Mouse (Mus musculus): ENCODE measurements around the gene Rnf7. TPM values are rescaled to one million over a fixed set of nuclear protein-coding genes. Genes with fewer than 3 reads are reported as not detected.

Gene Rnf7
- polyA plus RNA-seq, 1 experiment from 2014 or later: 242 TPM

- Histone ChIP-seq H3K4me1 (peaks cover 10% of the 10 kb centered on the region), H3K27me3 (peaks cover 18% of the 10 kb centered on the region), H3K4me2 (replicated peaks) (no peak overlapping the region), H3K9me3 (no peaks in the 10 kb centered on the region), H3K36me3 (no peaks in the 10 kb centered on the region), H3K4me3 (no peak overlapping the region), H3K27ac (replicated peaks) (no peak overlapping the region), H3K9ac (replicated peaks) (no peak overlapping the region)
- ATAC-seq (ENCODE audit: low FRiP score, low read depth): no peak
- 92% methylated on average over 3 of the region's 3 CpGs for WGBS
These were observed 45.9 kb downstream of the Rnf7 start for GRCm38 (mm10) chr9:96432575-96432974.

DNA sequence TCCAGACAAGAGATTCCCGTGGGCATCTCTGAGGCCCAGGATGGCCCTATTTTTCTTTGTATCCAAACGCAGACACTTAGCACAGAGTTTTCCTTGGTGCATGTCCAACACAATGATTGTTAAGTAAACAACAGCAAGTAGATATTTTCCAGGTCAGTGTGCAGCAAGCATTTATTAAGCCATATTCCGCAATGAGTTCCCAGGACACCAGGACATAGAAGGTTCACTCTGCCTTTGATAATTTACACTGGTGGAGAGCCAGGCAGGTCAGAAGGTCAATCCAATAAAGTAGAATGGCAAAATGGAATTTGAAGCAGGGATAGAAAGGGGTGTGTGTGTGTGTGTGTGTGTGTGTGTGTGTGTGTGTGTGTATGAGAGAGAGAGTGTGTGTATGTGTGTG is 47.4 kb downstream of the Rnf7 start:
- no peak overlapping the region for H3K4me2 ChIP-seq (replicated peaks)
- H3K9ac ChIP-seq (replicated peaks): no peak overlapping the region
- H3K4me3 ChIP-seq: no peak overlapping the region
- WGBS: 72% methylated on average over 3 of the region's 3 CpGs
- no peaks in the 10 kb centered on the region for H3K36me3 ChIP-seq
- no peaks in the 10 kb centered on the region for H3K9me3 ChIP-seq
- no peak overlapping the region for H3K27ac ChIP-seq (replicated peaks)
- no peaks in the 10 kb centered on the region for H3K4me1 ChIP-seq
- peaks cover 4% of the 10 kb centered on the region for H3K27me3 ChIP-seq
- no peak for ATAC-seq (ENCODE audit: low FRiP score, low read depth)

DNA sequence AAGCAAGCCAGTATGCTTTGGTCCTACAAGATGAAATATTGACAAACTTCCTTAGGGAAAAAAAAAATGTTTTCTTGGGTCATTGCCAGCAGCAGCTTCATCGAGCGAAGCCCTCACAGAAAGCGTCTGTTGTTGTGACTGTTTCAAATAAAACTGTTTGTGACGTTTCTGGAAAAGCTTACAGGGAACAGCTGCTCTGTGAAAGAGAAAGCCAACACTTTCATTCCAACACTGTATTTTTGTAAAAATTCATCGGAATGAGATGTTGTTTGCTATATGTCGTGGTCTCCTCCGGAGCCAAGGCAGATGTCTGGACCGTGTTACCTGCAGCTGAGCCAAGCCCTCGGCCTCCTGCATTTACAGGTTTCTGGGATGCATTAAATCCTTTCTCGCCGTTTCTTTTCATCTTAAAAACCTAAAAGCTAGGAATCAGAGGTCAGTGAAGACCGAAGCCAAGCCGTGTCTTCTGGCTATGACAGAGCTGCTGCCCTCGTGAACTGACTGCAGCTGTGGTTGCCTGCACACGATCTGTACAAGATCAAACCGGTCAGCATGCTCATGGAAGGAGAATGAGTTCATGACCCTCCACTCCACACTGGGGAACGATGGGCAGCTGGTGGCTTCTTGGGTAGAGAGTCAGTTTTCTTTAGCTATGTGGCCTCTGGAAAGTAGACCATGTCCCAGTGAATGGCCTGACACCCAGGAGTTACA is 50.0 kb downstream of the Rnf7 start:
- H3K27me3 ChIP-seq: no peaks in the 10 kb centered on the region
- 89% methylated on average over 17 of the region's 17 CpGs for WGBS
- no peak overlapping the region for H3K27ac ChIP-seq (replicated peaks)

GRCm38 (mm10) chr9:96424027-96424426 is 54.4 kb downstream of the Rnf7 start:
- Histone ChIP-seq H3K27ac (replicated peaks) (no peak overlapping the region), H3K9ac (replicated peaks) (no peak overlapping the region), H3K4me3 (no peak overlapping the region), H3K4me2 (replicated peaks) (no peak overlapping the region), H3K9me3 (no peaks in the 10 kb centered on the region), H3K36me3 (no peaks in the 10 kb centered on the region), H3K27me3 (no peaks in the 10 kb centered on the region), H3K4me1 (no peaks in the 10 kb centered on the region)
- no peak for ATAC-seq (ENCODE audit: low FRiP score, low read depth)
- WGBS: 47% methylated on average over 8 of the region's 8 CpGs

More for the DNA sequence above, 50.0 kb downstream of the Rnf7 start:
- no peak for ATAC-seq (ENCODE audit: low FRiP score, low read depth)
- Histone ChIP-seq H3K9ac (replicated peaks) (no peak overlapping the region), H3K4me3 (no peak overlapping the region), H3K4me2 (replicated peaks) (no peak overlapping the region), H3K4me1 (no peaks in the 10 kb centered on the region), H3K36me3 (no peaks in the 10 kb centered on the region), H3K9me3 (no peaks in the 10 kb centered on the region)

Other genes with a start within 250 kb of the Rnf7 start
- gene Atp1b3, start 114.2 kb downstream of the Rnf7 start, polyA plus RNA-seq (2016; fragmentation: Nextera tagmentation; extraction: Ambion mirVana): 158 and 165 TPM in 2 replicates
- not detected in 2 replicates for gene Gm28729, start 46.6 kb upstream of the Rnf7 start, polyA plus RNA-seq (2016; fragmentation: Nextera tagmentation; extraction: Ambion mirVana)
- gene Rasa2, start 152.9 kb upstream of the Rnf7 start, polyA plus RNA-seq (2016; fragmentation: Nextera tagmentation; extraction: Ambion mirVana): 14.9 and 16.4 TPM in 2 replicates

Data from midbrain, embryonic 12.5 days (tissue).